Mouse (Mus musculus) myocyte (in vitro differentiated cells): ENCODE results near the gene Cbarp. TPM values are rescaled to one million over a fixed set of nuclear protein-coding genes. Genes with fewer than 3 reads are reported as not detected.

Experiments used
- H3K27me3 ChIP-seq: one replicate; pipeline ENCODE4 v1.6.1; 2011; ENCODE audit not compliant: control insufficient read depth, insufficient read depth, insufficient read length
- H3K36me3 ChIP-seq: one replicate; pipeline ENCODE4 v1.6.1; 2011; ENCODE audit not compliant: control insufficient read depth, insufficient read depth
- H3K4me2 ChIP-seq: one replicate; pipeline ENCODE4 v1.6.1; 2011; ENCODE audit warnings: low read depth, control low read depth
- H3K4me3 ChIP-seq: one replicate; pipeline ENCODE4 v1.5.1; 2011; ENCODE audit warnings: mild to moderate bottlenecking, control low read depth, moderate library complexity
- H3K79me2 ChIP-seq: one replicate; pipeline ENCODE4 v1.6.1; 2011; ENCODE audit not compliant: control insufficient read depth, insufficient read depth
- H3ac ChIP-seq: one replicate; pipeline ENCODE4 v1.6.1; 2011; ENCODE audit not compliant: control insufficient read depth, insufficient read length
- CEBPB ChIP-seq: IDR thresholded peaks from 2 replicates; pipeline ENCODE4 v1.6.1; 2011; ENCODE audit warnings: mild to moderate bottlenecking, moderate library complexity; ENCODE audit not compliant: poor library complexity, insufficient read depth, severe bottlenecking
- E2F4 ChIP-seq: IDR thresholded peaks from one replicate; pipeline ENCODE4 v1.6.1; 2011; ENCODE audit warnings: mild to moderate bottlenecking, control low read depth, moderate library complexity; ENCODE audit not compliant: insufficient read depth
- MAX ChIP-seq: IDR thresholded peaks from one replicate; pipeline ENCODE4 v1.6.1; 2011; ENCODE audit warnings: low read depth, mild to moderate bottlenecking, control low read depth
- MYOD1 ChIP-seq, 3 experiments: IDR thresholded peaks; one replicate each; pipeline ENCODE4 v1.6.1; 2011; ENCODE audit warnings: control low read depth in 2 of 3, low read depth in 2 of 3, mild to moderate bottlenecking in 2 of 3, moderate library complexity in 1 of 3; ENCODE audit not compliant: insufficient read length in 2 of 3, control insufficient read depth in 1 of 3
- MYOG ChIP-seq, 3 experiments: IDR thresholded peaks; one replicate each; pipeline ENCODE4 v1.6.1; 2011; ENCODE audit warnings: control low read depth in 2 of 3, low read depth in 2 of 3, mild to moderate bottlenecking in 2 of 3; ENCODE audit not compliant: insufficient read length in 2 of 3, control insufficient read depth in 1 of 3, insufficient read depth in 1 of 3
- POLR2A ChIP-seq: IDR thresholded peaks from one replicate; pipeline ENCODE4 v1.6.1; 2011; ENCODE audit warnings: low read depth, mild to moderate bottlenecking, control low read depth, moderate library complexity; ENCODE audit not compliant: insufficient read length
- POLR2AphosphoS2 ChIP-seq: IDR thresholded peaks from one replicate; pipeline ENCODE4 v1.6.1; 2011; ENCODE audit warnings: low read depth, control low read depth; ENCODE audit not compliant: insufficient read length
- REST ChIP-seq: IDR thresholded peaks from one replicate; pipeline ENCODE4 v1.6.1; 2011; ENCODE audit warnings: mild to moderate bottlenecking, control low read depth, moderate library complexity; ENCODE audit not compliant: insufficient read depth, insufficient read length
- SRF ChIP-seq: IDR thresholded peaks from one replicate; pipeline ENCODE4 v1.6.1; 2011; ENCODE audit warnings: low read depth; ENCODE audit not compliant: control insufficient read depth, insufficient read length
- TCF12 ChIP-seq: IDR thresholded peaks from one replicate; pipeline ENCODE4 v1.6.1; 2011; ENCODE audit warnings: mild to moderate bottlenecking, control low read depth; ENCODE audit not compliant: poor library complexity, insufficient read depth, severe bottlenecking
- TCF3 ChIP-seq: IDR thresholded peaks from one replicate; pipeline ENCODE4 v1.6.1; 2011; ENCODE audit warnings: low read depth, control low read depth; ENCODE audit not compliant: insufficient read length
- USF1 ChIP-seq: IDR thresholded peaks from one replicate; pipeline ENCODE4 v1.6.1; 2011; ENCODE audit warnings: low read depth, mild to moderate bottlenecking, control low read depth, moderate library complexity
- polyA plus RNA-seq: library from polyadenylated mRNA; unstranded; fragments of >200 nt; fragmentation: generic; extraction: Trizol; gene quantifications from one replicate; pipeline ENCODE4 v1.2.1, GENCODE M21; 2012; ENCODE audit warnings: missing spikeins

Cbarp gene
- polyA plus RNA-seq, 1 experiment, result 10.0 TPM

- H3ac ChIP-seq, result no peak overlapping the region
- no peaks in the 10 kb centered on the region for H3K27me3 ChIP-seq
- TF ChIP-seq TCF3, result no peak
- TF ChIP-seq TCF12, result no peak
- peak; percentile 82 for TF ChIP-seq POLR2AphosphoS2
- no peak for TF ChIP-seq SRF
- no peak for TF ChIP-seq USF1
- peak in 1 of 3 experiments; percentile 11 for TF ChIP-seq MYOD1 (IDR thresholded peaks at IDR 0.05; ENCODE audit: control insufficient read depth in 1 of 3, insufficient read length in 2 of 3, low read depth in 2 of 3)
- no peak for TF ChIP-seq POLR2A
- no peak for TF ChIP-seq REST
- TF ChIP-seq CEBPB, result no peak
- TF ChIP-seq MYOG (IDR thresholded peaks at IDR 0.05; ENCODE audit: control insufficient read depth in 1 of 3, insufficient read depth in 1 of 3, insufficient read length in 2 of 3, low read depth in 2 of 3), result peak in 1 of 3 experiments; percentile 3
- TF ChIP-seq E2F4, result no peak
- no peak for TF ChIP-seq MAX
- H3K79me2 ChIP-seq, result peaks cover 13% of the 10 kb centered on the region
- H3K4me2 ChIP-seq, result peak overlapping the region; percentile 97
- H3K4me3 ChIP-seq, result peak overlapping the region; percentile 20
- H3K36me3 ChIP-seq, result peaks cover 34% of the 10 kb centered on the region
Measured at GRCm38 (mm10) chr10:80159021-80159560, 18.5 kb upstream of the Cbarp start.

DNA sequence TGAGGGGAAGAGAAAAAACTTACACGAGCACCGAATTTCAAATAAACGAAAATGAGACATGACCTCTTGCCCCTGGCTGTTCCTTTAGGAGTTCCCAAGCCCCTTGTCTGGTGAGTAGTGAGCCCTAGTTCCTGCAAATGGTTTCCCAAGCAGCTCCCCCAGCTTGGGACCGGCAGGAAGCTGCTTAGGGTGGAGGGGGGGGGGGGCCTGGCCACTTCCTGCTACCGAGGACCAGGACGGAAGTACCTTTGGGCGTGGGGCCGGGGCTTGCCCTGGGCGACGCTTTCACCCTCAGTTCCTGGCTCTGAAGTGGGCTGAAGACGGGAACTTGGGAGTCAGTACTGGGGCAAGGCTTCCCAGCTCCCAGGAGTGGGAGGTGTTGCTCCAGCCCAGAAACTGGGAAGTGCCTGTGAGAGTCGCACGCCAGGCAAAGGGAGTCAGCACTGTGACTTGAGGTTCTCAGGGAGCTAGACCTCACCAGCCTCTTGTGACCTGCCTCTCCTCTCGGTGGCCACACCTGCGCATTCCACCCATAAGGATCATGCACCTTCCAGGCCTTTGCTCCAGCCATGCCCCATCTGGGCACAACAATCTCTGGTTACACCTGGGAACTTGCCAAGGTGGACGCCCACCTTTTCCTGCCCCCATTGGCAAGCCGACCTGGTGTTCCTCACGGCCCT lies 17.8 kb upstream of the Cbarp start:
- Histone ChIP-seq H3K79me2 (peaks cover 19% of the 10 kb centered on the region), H3ac (no peak overlapping the region), H3K36me3 (peaks cover 36% of the 10 kb centered on the region), H3K4me2 (peak overlapping the region; percentile 97), H3K4me3 (peak overlapping the region; percentile 20), H3K27me3 (no peaks in the 10 kb centered on the region)
- no peak for TF ChIP-seq CEBPB
- TF ChIP-seq TCF12, result no peak
- TF ChIP-seq E2F4, result no peak
- TF ChIP-seq SRF, result peak; percentile 15
- TF ChIP-seq MAX, result no peak
- peak; percentile 98 for TF ChIP-seq POLR2AphosphoS2
- TF ChIP-seq TCF3, result no peak
- TF ChIP-seq MYOG (IDR thresholded peaks at IDR 0.05; ENCODE audit: control insufficient read depth in 1 of 3, insufficient read depth in 1 of 3, insufficient read length in 2 of 3, low read depth in 2 of 3), result no peak
- peak in 2 of 3 experiments; percentile 7 to 22 for TF ChIP-seq MYOD1 (IDR thresholded peaks at IDR 0.05; ENCODE audit: control insufficient read depth in 1 of 3, insufficient read length in 2 of 3, low read depth in 2 of 3)
- TF ChIP-seq POLR2A, result peak; percentile 71
- TF ChIP-seq REST, result no peak
- TF ChIP-seq USF1, result no peak

GRCm38 (mm10) chr10:80157141-80157929 lies 16.7 kb upstream of the Cbarp start:
- Histone ChIP-seq H3K27me3 (no peaks in the 10 kb centered on the region), H3K4me3 (no peak overlapping the region), H3ac (no peak overlapping the region), H3K36me3 (peaks cover 39% of the 10 kb centered on the region), H3K4me2 (peak overlapping the region; percentile 13), H3K79me2 (peaks cover 30% of the 10 kb centered on the region)
- TF ChIP-seq REST, result no peak
- TF ChIP-seq E2F4, result no peak
- no peak for TF ChIP-seq CEBPB
- peak; percentile 70 for TF ChIP-seq POLR2AphosphoS2
- TF ChIP-seq TCF3, result no peak
- TF ChIP-seq MYOG (IDR thresholded peaks at IDR 0.05; ENCODE audit: control insufficient read depth in 1 of 3, insufficient read depth in 1 of 3, insufficient read length in 2 of 3, low read depth in 2 of 3), result peak in 1 of 3 experiments; percentile 3
- TF ChIP-seq POLR2A, result peak; percentile 8
- peak in 2 of 3 experiments; percentile 24 to 27 for TF ChIP-seq MYOD1 (IDR thresholded peaks at IDR 0.05; ENCODE audit: control insufficient read depth in 1 of 3, insufficient read length in 2 of 3, low read depth in 2 of 3)
- TF ChIP-seq TCF12, result no peak
- TF ChIP-seq SRF, result no peak
- no peak for TF ChIP-seq MAX
- TF ChIP-seq USF1, result no peak

GRCm38 (mm10) chr10:80156752-80157053 lies 16.1 kb upstream of the Cbarp start:
- H3ac ChIP-seq, result no peak overlapping the region
- no peak overlapping the region for H3K4me2 ChIP-seq
- H3K4me3 ChIP-seq, result no peak overlapping the region
- peaks cover 37% of the 10 kb centered on the region for H3K79me2 ChIP-seq
- H3K36me3 ChIP-seq, result peaks cover 42% of the 10 kb centered on the region
- TF ChIP-seq MYOG (IDR thresholded peaks at IDR 0.05; ENCODE audit: control insufficient read depth in 1 of 3, insufficient read depth in 1 of 3, insufficient read length in 2 of 3, low read depth in 2 of 3), result no peak
- TF ChIP-seq POLR2AphosphoS2, result no peak
- no peaks in the 10 kb centered on the region for H3K27me3 ChIP-seq
